Mouse (Mus musculus) spleen, postnatal 36 days (tissue): ENCODE results near the gene Hexim1.

Experiments
- DNase-seq, 2 experiments: peaks; one replicate each; pipeline ENCODE4 v3.0.0; 2022; ENCODE audit warnings: low spot score in 2 of 2, mixed read lengths in 1 of 2

Gene Hexim1

DNA sequence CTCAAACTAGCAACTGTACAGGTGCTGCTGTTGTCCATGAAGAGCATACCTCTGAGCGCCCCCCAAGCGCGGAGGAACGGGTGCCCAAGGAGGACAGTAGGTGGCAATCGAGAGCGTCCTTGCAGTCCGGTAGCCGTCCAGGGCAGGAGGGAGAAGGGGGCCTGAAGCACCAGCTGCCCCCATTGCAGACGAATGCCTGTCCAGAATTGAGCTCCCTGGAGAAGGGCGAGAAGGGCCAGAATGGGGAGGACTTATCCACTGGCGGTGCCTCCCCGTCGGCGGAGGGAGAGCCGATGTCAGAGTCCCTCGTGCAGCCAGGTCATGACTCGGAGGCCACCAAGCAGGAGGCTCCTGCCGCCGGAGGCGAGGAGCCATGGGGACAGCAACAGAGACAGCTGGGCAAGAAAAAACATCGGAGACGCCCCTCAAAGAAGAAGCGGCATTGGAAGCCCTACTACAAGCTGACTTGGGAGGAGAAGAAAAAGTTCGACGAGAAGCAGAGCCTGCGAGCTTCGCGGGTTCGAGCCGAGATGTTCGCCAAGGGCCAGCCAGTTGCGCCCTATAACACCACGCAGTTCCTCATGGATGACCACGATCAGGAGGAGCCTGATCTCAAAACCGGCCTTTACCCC is 1.0 kb downstream of the Hexim1 start:
- DNase-seq: peak; percentile 80 to 84

DNA sequence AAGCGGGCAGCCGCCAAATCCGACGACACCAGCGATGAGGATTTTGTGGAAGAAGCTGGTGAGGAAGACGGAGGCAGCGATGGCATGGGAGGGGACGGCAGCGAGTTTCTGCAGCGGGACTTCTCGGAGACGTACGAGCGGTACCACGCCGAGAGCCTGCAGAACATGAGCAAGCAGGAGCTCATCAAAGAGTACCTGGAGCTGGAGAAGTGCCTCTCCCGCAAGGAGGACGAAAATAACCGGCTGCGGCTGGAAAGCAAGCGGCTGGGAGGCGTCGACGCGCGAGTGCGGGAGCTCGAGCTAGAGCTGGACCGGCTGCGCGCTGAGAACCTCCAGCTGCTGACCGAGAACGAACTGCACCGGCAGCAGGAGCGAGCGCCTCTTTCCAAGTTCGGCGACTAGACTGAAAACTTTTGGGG is 1.6 kb downstream of the Hexim1 start:
- no peak for DNase-seq

DNA sequence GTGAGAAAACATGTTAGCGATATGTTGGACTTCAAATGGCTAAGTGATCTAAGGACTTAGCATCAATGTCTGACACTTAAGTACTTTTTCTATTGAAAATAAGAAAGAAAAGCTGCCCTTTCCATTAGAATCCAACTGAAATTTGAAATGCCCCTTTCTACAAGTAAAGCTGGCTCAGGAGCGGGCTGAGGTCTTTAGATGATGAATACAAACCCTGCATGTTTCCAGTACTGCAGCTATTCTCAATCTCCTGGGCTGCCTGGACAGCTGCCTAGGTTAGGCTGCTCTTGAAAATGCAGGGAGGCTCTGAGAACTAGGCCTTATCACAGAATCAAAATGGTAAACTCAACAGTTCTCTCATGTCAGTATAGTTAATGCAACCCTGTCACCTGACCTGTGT is 2.8 kb downstream of the Hexim1 start:
- no peak for DNase-seq

DNA sequence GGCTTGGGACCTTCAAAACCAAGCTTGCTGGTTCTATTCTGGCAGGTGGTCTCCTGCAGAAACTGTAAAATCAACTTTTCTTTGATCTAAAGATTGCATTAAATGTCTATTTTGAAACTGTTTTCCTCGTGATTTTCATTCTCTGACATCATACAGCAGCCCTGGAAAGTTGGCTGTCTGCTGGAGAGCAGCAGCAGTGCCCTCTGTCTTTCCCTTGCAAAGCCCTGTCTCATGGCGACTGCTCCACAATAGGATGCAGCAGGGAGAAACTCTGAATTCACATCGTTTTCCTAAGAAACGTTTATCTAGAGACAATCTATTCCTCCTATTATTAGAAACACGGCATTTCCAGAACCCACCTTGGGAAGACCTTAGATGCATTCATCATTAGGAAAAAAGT is 3.6 kb downstream of the Hexim1 start:
- DNase-seq: no peak

DNA sequence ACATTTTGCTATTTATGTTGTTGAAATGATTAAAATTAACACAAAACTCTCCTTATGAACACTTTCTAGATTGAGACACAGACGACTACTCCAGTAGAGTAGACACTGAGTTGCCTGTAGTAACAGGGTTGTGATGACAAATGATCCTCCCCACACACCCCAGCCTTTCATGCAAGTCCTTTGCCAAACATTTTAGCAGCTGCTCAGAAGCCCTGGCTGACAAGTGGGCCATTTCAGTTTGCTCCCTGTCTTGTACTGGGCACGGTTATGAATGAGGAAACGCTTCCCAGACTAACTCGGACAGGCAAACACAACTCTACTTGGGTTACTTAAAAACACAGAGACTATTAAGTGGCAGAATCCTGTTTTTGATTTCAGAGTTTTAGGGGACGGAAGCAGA is 4.3 kb downstream of the Hexim1 start:
- DNase-seq: no peak

DNA sequence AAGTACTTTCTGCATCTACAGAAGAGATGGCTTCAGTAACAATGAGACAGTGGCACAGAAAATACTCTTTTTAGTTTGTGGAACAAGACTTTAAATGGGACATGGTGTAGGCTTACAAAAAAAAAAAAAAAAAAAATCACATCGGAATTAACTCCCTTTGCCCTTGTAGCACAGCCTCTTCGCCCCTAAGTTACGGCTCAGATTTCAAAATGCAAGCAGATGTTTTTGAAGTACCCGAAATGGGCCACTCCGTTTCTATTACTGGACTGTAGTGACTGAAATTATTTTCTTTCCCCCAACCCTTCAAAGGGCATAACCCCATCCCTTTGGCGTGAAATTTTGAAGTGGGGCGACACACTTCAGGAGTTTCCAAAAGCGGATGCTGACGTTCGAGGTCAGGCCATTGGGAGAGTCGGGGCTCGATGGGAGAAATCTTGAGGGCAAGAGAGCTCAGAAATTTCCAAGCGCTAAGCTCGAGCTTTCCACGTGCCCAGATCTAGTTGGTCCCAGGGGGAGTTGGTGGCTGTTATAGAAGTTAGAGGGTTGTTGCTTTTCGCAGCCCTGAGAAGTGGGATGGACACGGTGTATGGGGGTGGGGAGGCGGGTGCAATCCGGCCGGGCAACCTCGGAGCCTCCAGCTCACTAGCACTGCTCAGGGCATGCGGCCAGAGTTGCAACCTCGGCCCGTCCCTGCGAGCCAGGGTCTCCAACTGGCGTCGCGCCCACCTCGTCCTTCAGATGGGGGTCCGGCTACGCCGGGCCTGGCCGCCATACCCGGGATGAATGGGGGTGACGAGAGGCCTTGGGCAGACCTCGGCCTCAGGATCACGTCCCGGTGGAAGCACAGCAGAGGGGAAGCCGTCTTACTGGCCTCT is 15.9 kb downstream of the Hexim1 start, which contains the start of gene Hexim2:
Gene Hexim2, plus strand, starts transcription at position 729 of the 875 bp plus-strand sequence.
- DNase-seq: peak; percentile 44 to 50

DNA sequence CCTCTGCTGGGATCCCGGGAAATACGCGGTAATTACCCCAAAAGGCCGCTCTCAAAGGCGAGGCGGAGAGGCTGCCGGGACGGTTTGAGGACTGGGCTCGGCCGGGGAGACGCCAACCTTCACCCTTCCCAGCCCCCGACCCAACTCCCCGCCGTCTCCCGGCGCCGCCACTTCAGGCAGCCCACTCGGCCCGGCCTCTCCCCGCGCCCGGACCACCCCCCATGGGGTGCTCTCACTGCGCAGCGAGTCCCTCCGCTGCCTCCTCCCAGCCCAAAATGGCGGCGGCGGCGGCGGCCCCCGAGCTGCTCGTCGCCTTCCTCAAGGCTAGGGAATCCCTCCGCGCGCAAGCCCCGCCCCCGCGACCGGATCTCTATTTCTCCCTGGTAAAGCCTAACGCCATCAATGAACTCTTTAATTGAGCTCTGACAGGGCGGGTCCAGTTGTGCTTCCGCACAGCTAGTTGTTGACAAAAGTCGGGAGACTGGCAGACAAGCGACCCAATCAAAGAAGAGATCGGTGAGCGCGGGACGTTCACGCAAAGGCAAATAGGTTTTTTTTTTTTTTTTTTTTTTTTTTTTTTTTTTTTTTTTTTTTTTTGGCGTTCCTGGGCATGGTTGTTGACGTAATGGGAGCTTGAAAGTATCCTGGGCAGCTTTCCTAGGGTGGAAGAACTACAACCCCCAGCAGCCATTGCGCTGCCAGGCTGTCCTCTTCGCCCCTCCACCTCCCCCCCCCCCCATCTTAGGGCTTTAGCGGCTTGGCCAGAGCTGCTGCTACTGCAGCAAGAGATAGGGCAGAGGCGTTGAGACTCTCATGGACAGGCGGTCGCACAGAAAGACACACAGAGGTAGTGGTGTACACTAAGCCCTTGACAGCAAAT is 16.8 kb downstream of the Hexim1 start:
- peak; percentile 99 to 100 for DNase-seq

DNA sequence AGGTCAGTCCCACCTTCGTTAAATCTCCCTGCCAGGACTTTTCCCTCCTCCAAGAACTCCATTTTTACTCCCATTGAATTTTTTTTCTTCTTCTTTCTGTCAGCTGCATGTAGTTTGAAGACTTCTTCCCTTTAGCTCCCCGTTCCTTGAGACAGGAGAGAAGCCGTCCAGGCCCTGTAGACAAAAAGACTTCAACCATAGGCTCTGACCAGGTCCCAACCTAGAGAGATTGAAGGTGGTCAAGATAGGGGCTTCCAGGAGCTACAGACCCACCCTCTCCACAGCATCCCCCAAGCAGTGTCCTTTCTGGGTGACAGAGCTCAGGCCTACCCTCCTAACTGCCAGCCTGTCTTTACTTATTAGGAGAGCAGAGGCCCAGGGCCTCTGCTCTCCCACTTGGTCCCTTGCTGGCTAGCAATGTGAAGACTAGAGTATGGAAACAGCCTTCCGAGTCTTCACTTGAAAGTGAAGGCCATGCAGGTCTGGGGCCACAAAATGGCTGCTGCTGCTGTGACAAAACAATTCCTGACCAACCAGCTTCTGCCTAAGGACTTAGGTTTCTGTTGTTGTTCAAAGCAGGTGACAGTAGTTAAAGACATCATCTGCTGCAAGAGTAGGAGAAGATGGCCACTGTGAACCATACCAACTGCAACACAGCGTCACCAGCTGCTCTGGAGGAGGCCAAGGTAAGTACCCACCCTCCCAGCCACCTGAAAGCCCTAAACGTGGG is 17.6 kb downstream of the Hexim1 start:
- no peak for DNase-seq

DNA sequence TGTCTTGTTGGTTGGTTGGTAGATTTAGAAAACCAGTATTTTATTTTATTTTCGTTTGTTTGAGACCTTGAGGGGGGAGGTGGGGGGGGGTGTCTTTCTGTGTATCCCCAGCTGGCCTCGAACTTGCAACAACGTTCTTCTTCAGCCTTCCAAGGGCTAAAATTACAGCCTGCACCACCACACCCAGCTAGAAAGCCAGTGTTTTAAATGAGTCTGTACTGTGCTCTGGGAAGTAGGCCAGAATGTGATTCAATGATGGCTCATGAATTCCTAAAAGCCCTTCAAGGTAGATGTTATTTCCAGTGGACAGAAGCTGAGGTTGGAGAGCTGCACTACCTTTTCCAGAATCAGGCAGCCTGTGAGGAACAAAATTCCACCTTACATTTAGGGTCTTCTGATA is 18.2 kb downstream of the Hexim1 start:
- no peak for DNase-seq

DNA sequence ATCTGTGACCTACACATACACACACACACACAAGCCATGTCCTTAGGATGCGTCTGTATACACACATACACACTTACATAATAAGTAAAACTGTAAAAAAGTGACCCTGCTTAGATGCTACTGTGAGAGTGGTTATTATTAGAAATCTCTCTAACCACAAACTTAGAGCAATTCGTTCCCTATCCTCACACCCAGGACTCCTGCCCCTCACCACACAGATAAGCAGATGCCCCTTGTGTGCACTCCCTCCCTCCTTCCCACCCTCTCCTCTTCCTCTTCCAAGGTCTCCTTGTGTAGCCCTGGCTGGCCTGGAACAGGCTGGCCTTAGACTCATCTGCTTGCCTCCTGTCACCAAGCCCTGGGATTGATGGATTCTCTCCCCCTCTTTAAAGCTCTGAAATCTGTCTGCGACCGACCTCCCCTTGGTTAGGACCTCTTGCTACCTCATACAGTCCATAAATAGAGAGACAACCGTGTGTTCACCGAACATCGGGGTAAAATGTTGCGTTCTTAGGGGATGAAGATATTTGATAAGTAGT is 20.1 kb downstream of the Hexim1 start:
- no peak for DNase-seq

DNA sequence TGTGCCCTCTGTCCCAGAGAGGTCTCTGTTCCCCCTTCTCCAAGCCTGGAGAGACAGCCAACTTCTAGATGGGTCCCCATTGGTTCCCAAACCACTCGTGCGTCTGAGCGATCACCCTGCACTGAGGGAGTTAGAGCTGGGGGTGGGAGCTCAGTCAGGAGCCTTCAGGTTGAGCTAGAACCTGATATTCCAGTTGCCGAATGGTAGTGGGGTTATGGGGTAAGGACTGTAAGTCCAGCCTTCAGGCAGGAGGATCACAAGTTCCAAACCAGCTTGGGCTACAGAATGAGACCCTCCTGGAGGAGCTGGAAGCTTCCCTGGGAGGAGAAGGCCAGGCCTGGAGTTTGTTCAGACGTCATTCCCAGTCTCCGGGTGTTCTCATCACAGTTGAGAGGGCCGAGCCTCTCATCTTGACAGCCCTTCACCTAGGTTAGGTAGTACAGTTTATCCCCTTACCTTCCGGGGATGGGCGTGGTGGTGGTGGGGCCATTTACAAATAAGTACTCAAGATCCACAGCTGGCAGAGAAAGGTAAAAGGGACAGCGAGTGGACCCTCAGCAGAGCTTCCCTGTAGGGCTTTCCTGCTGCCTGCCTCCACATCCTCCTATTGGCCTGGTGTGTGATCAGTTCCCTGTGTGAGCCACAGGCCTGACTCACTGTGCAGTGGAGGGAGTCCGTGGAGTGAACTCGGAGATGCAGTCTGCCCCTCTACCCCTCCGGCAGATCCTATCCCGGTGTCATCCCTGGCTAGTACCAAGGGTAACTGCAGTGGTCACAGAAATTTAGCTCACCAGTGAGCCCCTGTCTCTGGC is 24.1 kb downstream of the Hexim1 start:
- DNase-seq: no peak

DNA sequence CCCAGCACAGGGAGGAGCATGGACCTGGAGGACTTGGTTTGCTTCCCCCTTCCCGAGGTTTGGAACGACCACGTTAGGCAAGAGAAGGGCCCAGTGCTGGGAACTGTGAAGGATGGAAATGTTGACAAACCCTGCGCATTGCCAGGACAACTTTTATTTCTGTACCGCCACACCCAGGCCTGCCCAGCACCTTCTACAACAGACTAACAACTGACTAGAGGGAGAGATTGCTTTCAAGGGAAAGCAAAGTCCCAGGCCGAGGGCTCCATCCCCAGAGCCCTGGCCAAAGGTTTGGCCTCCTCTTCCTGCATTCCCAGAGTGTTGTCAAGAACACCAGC is 24.7 kb downstream of the Hexim1 start:
- no peak for DNase-seq

DNA sequence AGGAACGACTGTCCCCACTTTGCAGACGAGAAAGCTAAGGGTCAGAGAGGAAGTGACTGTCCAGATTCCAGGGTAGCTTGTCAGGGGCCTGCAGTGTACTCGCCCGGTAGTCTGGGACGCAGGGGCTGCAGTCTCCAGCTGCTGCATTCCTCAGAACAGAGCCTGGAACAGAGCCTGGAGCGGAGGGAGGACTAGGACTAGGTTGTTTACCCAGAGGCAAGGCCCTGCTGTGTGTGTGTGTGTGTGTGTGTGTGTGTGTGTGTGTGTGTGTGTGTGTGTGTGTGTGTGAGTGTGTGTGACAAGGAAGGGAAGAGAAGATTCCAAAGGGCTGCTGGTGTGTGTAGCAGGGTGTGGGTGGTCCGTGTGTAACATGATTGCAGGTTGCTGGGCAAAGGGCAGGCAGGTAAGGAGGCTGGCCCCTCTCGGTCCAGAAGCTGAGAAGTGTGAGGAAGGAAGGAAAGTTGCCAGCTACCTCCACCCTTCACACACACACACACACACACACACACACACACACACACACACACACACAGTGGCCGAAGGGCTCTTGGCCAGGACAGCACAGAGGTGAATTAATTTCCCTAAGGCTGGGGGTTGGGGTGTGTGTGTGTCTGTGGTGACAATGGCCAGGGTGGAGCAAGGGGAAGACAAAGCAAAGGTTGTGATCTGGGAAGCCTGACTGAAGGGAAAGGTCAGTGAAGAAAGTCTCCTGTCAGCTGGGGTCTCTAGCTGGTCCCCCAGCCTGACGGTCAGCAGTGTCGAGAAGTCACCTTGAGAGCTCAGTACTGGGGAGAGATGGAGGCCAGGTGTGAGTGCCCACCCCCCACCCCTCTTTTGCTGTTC is 25.3 kb downstream of the Hexim1 start:
- DNase-seq: no peak

DNA sequence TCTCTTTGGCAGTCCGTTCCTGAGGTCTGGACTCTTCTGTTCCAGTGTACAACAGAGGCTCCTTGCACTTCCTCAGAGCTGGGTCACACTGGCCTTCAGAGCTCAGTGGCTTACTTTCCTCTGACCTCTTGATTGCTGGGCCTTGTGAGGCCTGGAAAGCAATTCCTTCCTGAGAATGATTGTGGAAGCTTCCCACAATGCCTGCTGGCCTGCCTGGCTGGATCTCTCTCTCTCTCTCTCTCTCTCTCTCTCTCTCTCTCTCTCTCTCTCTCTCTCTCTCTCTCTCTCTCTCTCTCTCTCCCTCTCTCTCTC is 25.9 kb downstream of the Hexim1 start:
- DNase-seq: no peak

DNA sequence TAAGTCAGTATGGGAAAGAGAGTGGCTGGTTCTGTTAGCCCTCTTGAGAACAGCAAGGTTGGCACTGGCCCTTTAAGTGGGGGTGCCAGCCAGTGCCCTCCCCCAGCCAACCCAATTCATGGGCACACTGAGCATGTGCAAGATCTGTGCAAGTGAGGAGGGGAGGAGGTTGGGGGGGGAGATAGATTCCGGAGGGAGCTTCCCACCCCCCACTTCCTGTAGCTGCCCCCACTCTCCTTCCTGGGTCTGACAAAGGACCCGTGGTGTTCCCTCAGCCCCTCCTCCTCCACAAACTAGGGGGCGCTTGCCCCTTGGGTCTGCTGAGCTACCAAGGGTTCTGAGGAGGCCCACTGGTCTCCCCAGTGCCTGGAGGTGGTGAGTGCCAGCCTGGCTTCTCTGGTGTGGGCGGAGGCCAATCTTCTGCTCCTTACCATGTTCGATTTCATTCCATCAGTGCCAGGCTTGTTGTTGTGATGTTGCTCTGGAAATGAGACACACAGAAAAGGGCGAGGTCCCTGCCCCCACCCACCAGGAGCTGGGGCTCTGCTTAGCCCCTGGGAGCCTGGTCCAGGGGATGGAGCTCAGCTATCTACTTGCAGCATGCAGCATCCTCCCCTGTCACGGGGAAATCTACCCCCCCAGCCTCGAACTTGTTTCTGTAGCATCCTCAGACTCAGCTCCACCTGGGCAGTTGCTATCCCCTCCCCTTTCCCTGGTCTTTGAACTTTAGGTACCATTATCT is 26.6 kb downstream of the Hexim1 start:
- peak; percentile 68 for DNase-seq

DNA sequence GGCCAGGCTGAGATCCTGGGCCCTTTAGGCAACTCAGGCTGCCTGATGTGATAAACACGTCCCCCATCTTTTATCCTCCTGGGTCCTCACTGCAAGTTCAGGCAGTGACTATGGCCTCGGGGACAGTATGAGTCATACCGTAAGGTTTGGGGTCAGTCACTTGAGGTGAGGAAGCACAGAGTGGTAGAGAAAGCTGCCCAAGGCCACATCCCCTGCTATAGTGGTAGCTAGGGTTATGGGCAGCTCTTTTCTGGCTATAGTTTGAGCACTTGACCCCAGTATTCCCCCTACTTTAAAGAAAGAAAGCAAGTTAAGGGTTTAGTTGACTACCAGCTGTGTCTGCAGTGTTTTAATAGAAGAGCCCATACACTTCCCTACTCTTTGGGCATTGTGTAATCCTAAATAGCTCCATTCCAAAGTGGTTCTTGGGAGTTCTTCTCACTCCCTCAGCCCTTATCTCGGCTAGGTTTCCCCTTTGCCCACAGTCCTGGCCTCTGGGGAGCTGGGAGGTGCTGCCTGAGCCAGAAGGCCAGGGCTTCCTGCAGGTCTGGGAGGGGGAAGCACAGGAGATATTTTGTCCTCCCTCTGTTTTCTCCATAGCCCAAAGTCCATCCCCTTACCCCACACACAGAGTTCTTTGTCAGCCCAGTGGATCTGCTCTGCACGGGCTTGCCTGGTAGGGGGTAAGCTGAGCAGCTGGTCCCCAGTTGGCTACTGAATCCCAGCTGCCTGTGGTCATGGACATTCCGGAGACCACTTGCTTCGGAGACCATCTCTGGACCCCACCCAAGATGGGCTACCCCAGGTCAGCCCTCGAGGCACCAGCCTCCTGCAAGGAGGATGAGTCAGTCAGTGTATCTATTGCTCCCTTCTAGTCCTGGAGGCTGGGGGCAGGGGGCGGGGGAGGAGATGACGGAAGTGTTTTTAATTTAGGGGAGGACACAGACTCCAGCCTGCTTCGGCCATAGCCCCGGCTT is 28.6 kb downstream of the Hexim1 start:
- DNase-seq: no peak

DNA sequence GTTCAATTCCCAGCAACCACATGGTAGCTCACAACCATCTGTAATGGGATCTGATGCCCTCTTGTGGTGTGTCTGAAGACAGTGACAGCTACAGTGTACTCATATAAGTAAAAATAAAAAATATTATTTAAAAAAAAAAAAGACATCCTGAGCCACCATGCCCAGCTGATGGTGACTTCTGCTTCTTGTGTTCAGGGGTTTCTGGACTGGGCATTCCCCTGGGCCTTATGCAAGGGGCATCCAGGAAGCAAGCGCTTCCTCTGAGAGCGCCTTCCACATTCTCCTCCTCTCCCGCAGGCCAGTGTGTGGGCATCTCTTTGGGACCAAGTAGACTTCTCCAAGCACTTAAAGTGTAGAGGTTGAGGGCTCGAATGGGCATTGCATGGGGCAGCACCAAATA is 30.4 kb downstream of the Hexim1 start:
- no peak for DNase-seq

DNA sequence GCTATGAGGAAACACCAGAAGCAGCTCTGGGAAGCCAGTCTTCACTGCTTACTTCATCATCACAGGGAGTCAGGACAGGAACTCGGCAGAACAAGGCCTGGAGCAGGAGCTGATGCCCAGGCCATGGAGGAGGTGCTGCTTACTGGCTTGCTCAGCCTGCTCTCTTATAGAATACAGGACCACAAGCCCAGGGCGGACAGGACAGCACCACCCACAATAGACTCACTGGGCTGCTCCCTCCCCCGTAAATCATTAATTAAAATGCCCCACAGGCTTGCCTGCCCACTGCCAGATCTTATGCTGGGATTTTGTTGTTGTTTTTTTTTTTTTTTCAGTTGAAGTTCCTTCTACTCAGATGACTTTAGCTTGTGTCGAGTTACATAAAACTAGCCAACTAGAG is 31.7 kb downstream of the Hexim1 start:
- no peak for DNase-seq
